Mouse (Mus musculus) kidney, adult 8-10 months (tissue): ENCODE results near the gene Mylip.

Experiments used
- DNase-seq, 2 experiments: peaks; one replicate each; pipeline ENCODE4 v3.0.0; 2022

Gene Mylip

GRCm38 (mm10) chr13:45440226-45440625 is 50.7 kb downstream of the Mylip start:
- no peak for DNase-seq

GRCm38 (mm10) chr13:45442451-45442850 is 52.9 kb downstream of the Mylip start:
- DNase-seq = peak in 1 of 2 experiments; percentile 22

- DNase-seq = no peak
Observed at GRCm38 (mm10) chr13:45442918-45443535, 53.5 kb downstream of the Mylip start.

GRCm38 (mm10) chr13:45444220-45444619 is 54.7 kb downstream of the Mylip start:
- no peak for DNase-seq

- no peak for DNase-seq
Observed at GRCm38 (mm10) chr13:45444652-45445051, 55.1 kb downstream of the Mylip start.

GRCm38 (mm10) chr13:45446636-45447035 is 57.1 kb downstream of the Mylip start:
- DNase-seq = no peak

- no peak for DNase-seq
Observed at GRCm38 (mm10) chr13:45452437-45452836, 62.9 kb downstream of the Mylip start.

- DNase-seq = no peak
Observed at GRCm38 (mm10) chr13:45453033-45453432, 63.5 kb downstream of the Mylip start.

- no peak for DNase-seq
Observed at GRCm38 (mm10) chr13:45454044-45454443, 64.5 kb downstream of the Mylip start.

- DNase-seq = peak in 1 of 2 experiments; percentile 19
Observed at GRCm38 (mm10) chr13:45454641-45455040, 65.1 kb downstream of the Mylip start.

GRCm38 (mm10) chr13:45455108-45455861 is 65.7 kb downstream of the Mylip start:
- peak; percentile 72 to 76 for DNase-seq

GRCm38 (mm10) chr13:45455862-45456192 is 66.3 kb downstream of the Mylip start:
- DNase-seq = no peak

- DNase-seq = no peak
Observed at GRCm38 (mm10) chr13:45457459-45457858, 67.9 kb downstream of the Mylip start.

- DNase-seq = no peak
Observed at GRCm38 (mm10) chr13:45460177-45460576, 70.6 kb downstream of the Mylip start.

GRCm38 (mm10) chr13:45461370-45461958 is 71.9 kb downstream of the Mylip start:
- no peak for DNase-seq
